Mouse (Mus musculus): ENCODE results near the gene Plin3.
"Not testable (repeated sequence)": the region's sequence is repeated elsewhere in the genome, so short reads cannot be mapped to it uniquely, and the experiment has no call there.

Gene Plin3

DNA sequence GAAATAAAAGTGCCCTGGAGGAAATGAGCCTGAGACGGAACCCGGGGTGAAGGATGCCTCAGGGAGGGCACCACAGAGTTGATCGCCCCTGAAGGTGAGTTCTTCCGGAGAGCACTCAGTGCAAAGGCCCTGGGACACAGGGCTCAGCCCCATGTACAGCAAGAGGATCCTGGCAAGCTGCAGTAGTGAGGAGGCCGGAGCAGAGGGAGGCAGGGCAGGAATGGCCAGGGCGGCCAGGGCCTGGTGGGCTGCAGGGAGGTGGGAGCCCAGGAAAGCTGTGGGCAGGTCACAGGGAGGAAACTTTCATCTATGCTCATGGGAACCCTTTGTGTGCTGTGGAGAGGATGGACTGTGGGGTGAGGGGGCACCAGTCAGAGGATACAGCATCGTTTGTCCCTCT lies 19.2 kb downstream of the Plin3 start:
- DNase-seq: no peak

GRCm38 (mm10) chr17:56272644-56273043 lies 20.0 kb downstream of the Plin3 start:
- DNase-seq: no peak

GRCm38 (mm10) chr17:56271609-56272253 lies 20.9 kb downstream of the Plin3 start:
- no peak for DNase-seq

GRCm38 (mm10) chr17:56269741-56270140 lies 22.9 kb downstream of the Plin3 start:
- no peak for DNase-seq

GRCm38 (mm10) chr17:56269153-56269630 lies 23.5 kb downstream of the Plin3 start:
- peak; percentile 92 for DNase-seq

DNA sequence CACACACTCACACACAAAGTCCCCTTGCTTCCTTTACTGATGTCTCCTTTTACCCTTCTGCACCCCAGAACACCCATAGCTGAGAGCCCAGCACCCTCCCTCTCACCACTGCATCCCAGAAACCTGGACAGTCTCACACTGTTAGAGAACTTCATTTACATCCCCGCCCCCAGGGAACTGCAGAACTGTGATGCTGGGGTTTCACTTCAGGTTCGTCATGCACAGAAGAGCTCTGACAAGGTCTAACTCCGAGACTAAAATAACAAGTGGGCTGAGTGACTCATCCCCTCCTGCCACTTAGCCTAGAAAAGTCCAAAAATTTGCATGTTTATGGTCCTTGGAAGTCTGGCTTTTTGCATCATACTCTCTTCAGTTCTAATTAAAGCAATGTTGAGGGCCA lies 26.4 kb downstream of the Plin3 start:
- no peak for DNase-seq

- DNase-seq: no peak
These were observed 26.8 kb downstream of the Plin3 start for GRCm38 (mm10) chr17:56265869-56266268.

GRCm38 (mm10) chr17:56265011-56265410 lies 27.7 kb downstream of the Plin3 start:
- no peak for DNase-seq

DNA sequence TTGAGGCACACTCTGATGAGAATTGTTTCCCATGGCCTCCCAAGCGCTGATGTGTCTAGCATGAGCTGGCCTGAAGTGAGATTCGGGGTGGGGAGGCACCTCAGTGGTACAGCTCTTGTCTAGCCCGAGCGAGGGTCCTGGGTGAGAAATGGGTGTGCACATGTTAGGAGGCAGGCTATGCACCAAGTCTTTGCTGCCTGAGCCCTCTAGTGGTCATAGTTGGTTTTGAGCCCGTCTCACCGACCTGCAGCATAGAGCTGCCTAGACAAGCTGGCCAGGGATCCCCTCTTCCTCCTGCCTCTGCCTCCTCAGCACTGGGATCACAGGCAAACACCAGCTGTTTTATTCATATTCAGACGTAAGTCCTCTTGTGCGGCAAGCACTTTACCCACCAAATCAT lies 28.7 kb downstream of the Plin3 start:
- peak; percentile 83 for DNase-seq

DNA sequence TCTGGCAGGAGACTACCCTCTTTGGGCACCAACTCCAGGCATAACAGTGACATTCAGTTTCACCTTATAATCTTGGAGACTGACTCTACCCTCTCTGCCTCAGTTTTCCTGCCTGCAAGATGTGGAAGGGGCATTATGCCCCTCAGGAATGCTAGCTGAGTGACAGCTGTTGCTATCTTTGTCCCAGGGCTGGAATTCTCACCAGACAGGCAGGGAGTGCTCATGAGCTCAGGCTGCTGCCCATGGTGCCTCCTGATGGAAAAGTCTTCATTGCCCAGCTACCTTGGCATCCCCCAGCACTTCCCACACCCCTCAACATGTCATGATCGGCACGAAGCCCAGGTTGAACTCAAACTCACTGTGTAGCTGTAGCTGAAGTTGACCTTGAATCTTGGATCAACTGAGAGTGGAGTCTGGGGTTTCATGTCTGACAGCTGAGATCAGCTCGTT lies 30.0 kb downstream of the Plin3 start:
- no peak for DNase-seq

- DNase-seq: no peak
These were observed 31.5 kb downstream of the Plin3 start for GRCm38 (mm10) chr17:56261166-56261565.

GRCm38 (mm10) chr17:56259301-56260037 lies 33.2 kb downstream of the Plin3 start:
- no peak for DNase-seq

DNA sequence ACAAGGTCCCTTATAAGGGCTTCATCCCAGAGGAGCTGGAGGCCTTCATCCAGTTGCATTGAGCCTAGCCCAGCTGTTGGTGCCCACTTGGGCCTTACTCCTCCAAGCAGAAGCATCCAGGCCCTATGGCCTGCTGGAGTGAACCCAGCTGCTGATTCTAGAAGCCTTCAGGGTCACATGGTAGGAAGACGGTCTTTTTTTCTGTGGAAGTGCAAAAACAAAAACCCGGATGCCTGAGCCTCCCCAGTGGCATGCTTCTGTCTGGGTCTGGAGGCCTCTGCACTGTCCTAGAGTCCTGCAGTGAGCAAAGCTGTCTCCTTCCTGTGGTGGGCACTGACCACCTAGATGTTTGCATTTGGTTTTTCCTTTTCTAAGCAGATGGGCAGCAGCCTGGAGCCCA lies 33.9 kb downstream of the Plin3 start:
- DNase-seq: not testable (repeated sequence)

DNA sequence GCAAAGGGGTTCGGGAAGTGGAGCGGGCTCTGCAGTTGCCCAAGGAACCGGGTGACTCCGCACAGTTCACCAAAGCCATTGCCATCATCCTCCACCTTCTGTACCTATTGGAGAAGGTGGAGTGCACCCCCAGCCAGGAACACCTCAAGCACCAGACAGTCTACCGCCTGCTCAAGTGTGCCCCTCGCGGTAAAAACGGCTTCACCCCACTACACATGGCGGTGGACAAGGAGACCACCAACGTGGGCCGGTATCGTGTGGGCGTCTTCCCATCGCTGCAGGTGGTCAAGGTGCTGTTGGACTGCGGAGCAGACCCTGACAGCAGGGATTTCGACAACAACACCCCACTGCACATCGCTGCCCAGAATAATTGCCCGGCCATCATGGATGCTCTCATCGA lies 34.4 kb downstream of the Plin3 start:
- not testable (repeated sequence) for DNase-seq

- no peak for DNase-seq
These were observed 35.3 kb downstream of the Plin3 start for GRCm38 (mm10) chr17:56257181-56257894.

DNA sequence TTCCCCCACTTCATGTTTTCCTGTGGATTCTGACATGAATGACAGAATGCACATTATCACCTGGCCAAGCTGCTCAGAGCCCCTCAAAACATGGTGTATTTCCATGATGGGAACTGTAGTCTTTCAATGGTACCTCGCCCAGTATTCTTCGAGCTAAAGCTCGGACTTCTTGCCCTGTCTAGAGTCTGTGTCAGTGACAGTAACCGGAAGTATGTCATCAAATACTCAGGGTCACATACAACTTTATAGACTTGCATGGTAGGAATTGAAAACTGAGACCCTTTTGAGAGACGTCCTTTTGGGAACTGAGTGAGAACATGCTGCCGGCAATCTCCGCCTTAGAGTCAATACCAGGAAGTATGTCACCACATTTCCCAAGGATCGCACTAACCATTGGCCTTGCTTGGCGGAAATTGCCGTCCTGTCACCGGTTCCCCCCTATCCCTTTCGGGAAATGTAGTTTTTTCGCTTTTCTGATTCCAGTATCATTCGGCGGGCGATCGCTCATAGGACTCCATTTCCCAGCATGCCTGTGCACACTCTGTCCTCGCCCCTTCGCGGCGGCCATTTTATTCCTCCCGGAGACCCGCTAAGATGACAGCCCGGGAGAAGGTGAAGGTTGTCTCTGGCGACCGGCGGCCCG lies 36.3 kb downstream of the Plin3 start, which contains the start of gene Fem1a:
Gene Fem1a (plus strand): TSS at position 572 of the 643 bp plus-strand sequence.
- peak; percentile 100 for DNase-seq

DNA sequence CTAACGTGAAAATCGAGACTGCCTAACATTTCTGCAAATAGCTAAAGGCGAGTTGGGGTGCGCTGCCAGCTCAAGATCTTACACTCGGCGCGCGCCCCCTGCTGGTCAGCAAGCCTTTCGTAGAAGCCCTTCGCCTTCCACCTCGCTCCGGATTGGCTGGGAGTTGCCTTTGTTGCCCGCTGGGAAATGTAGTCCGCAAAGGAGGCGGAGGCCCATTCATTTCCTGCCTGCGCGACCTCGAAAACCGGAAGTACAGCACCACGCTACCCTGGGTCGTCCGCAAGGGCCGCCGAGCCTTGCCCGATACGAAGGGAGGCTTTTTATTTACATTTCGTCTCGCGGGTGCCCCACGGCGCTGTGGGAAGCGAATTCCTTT lies 36.8 kb downstream of the Plin3 start:
- peak; percentile 99 for DNase-seq

- no peak for DNase-seq
These were observed 37.2 kb downstream of the Plin3 start for GRCm38 (mm10) chr17:56255429-56255828.

DNA sequence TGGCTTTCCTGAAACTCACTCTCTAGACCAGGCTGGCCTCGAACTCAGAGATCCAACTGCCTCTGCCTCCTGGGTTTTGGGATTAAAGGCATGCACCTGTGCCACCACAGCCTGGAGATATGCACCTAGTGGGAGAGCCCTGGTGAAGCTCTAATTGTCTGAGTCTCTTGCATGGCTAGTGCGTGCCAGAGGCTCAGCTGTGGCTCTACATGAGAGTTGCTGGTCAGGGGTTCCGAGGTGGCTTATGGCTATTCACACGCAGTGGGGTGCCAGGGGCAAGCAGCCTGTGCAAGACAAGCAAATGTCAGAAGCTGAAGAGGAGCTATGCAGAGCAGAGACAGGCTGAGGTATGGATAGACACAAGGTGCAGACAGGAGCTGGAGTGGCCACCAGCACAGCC lies 38.0 kb downstream of the Plin3 start:
- DNase-seq: no peak

GRCm38 (mm10) chr17:56251136-56251829 lies 41.4 kb downstream of the Plin3 start:
- DNase-seq: peak; percentile 67

DNA sequence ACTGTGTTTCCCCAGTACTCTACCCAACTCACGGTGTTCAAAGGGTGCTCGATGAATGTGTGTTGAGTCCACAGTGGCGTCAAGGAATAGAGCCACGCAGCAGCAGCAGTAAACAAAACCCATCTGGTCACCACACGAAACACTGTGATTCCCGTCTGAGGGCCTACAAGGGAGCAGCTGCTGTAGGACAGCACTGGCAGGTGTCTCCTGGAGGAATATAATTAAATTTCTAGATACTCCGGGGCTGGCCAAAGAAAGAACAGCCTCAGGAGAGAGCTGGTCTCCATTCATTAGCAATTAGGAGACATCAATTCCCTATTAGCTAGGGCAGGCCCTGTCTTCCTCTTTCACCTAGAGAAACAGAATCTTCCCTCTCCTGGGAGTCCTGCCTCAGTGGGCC lies 47.1 kb downstream of the Plin3 start:
- DNase-seq: no peak

Measured in retina, postnatal 1 day (tissue).